26 mouse cellular contexts compared by ENCODE assay signal in the genomic region with DNA sequence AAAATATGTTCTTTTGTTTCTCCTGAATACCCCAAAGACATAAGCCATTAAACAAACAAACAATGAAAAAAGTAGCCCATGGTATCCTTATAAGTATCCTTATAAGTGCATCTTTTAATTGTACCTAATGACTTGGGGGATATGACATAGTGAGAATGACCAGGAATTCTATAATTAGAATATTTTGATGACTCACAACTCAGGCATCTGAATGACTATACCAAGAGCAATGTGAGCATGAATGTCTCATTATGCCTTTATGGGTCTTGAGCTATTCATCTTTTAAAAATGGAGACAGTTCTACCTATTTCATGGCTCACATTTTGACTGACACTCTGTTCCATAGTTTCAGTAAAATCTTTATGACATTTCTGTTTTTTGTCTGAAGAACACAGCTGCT.
"Had no signal": no experiment of that assay in that cellular context is flagged by ENCODE, and none has a peak within 500 bp of the region (broad histone marks: within the 10 kb centered on the region; RNA-seq: fewer than 3 reads in every experiment).

No protein-coding gene starts in this region.

- H3K4me3 ChIP-seq: embryonic facial prominence, embryonic 10.5 days; embryonic facial prominence, embryonic 12.5 days; embryonic facial prominence, embryonic 13.5 days; embryonic facial prominence, embryonic 15.5 days; erythroblast, embryonic 14.5 days; forebrain, embryonic 10.5 days; forebrain, embryonic 12.5 days; forebrain, embryonic 13.5 days; forebrain, embryonic 15.5 days; gastrocnemius, adult 2 months; heart, adult 2 months; heart, embryonic 10.5 days had no signal

- H3K36me3 ChIP-seq: embryonic facial prominence, embryonic 10.5 days; embryonic facial prominence, embryonic 12.5 days; embryonic facial prominence, embryonic 13.5 days; embryonic facial prominence, embryonic 15.5 days; forebrain, embryonic 10.5 days; forebrain, embryonic 12.5 days; forebrain, embryonic 15.5 days; heart, embryonic 10.5 days had no signal

- ATAC-seq: forebrain, embryonic 13.5 days; forebrain, embryonic 14.5 days; forebrain, embryonic 15.5 days; forebrain, postnatal 0 days had no signal

- H3K9ac ChIP-seq: embryonic facial prominence, embryonic 12.5 days; embryonic facial prominence, embryonic 13.5 days; embryonic facial prominence, embryonic 15.5 days; forebrain, embryonic 12.5 days; forebrain, embryonic 13.5 days; forebrain, embryonic 15.5 days; forebrain, postnatal 0 days had no signal

- H3K9me3 ChIP-seq: embryonic facial prominence, embryonic 10.5 days; embryonic facial prominence, embryonic 12.5 days; embryonic facial prominence, embryonic 13.5 days; embryonic facial prominence, embryonic 15.5 days; forebrain, embryonic 10.5 days; forebrain, embryonic 12.5 days; forebrain, embryonic 13.5 days; forebrain, embryonic 15.5 days; heart, embryonic 10.5 days had no signal

- H3K4me1 ChIP-seq: embryonic facial prominence, embryonic 10.5 days; embryonic facial prominence, embryonic 12.5 days; embryonic facial prominence, embryonic 13.5 days; embryonic facial prominence, embryonic 15.5 days; forebrain, embryonic 10.5 days; forebrain, embryonic 12.5 days; forebrain, embryonic 13.5 days; forebrain, embryonic 15.5 days; heart, embryonic 10.5 days had no signal

- DNase-seq: cerebellum, adult 9-11 months; cerebellum, postnatal 10 days; cerebellum, postnatal 14 days; cerebellum, postnatal 25 days; cerebellum, postnatal 36 days; embryo, embryonic 11 days; forebrain, postnatal 0 days; gastrocnemius, adult 2 months; gastrocnemius, postnatal 10 days; gastrocnemius, postnatal 14 days; gastrocnemius, postnatal 25 days; gastrocnemius, postnatal 36 days; heart, adult 11 months; heart, adult 18-20 months; heart, adult 2 months had no signal

- H3K4me2 ChIP-seq: embryonic facial prominence, embryonic 12.5 days; embryonic facial prominence, embryonic 13.5 days; embryonic facial prominence, embryonic 15.5 days; forebrain, embryonic 12.5 days; forebrain, embryonic 13.5 days; forebrain, embryonic 15.5 days had no signal

- H3K27ac ChIP-seq: embryonic facial prominence, embryonic 10.5 days; embryonic facial prominence, embryonic 12.5 days; embryonic facial prominence, embryonic 13.5 days; embryonic facial prominence, embryonic 15.5 days; forebrain, embryonic 10.5 days; forebrain, embryonic 12.5 days; forebrain, embryonic 13.5 days; forebrain, embryonic 15.5 days; gastrocnemius, adult 2 months; heart, adult 2 months; heart, embryonic 10.5 days had no signal

- H3K27me3 ChIP-seq: embryonic facial prominence, embryonic 12.5 days; embryonic facial prominence, embryonic 13.5 days; embryonic facial prominence, embryonic 15.5 days; forebrain, embryonic 12.5 days; forebrain, embryonic 13.5 days; forebrain, embryonic 15.5 days had no signal
